Mouse (Mus musculus) right cerebral cortex, postnatal 4 days (tissue): Measurements from ENCODE around the gene Fam20c.

Experiments used
- DNase-seq: peaks from one replicate; pipeline ENCODE4 v3.0.0-alpha.2; 2022

The Fam20c gene

GRCm38 (mm10) chr5:138820717-138821332, 66.5 kb downstream of the Fam20c start:
- DNase-seq: no peak

GRCm38 (mm10) chr5:138825090-138825489, 70.8 kb downstream of the Fam20c start:
- no peak for DNase-seq

GRCm38 (mm10) chr5:138833406-138833805, 79.1 kb downstream of the Fam20c start:
- DNase-seq: no peak

- no peak for DNase-seq
These were observed 80.6 kb downstream of the Fam20c start for GRCm38 (mm10) chr5:138834910-138835309.

GRCm38 (mm10) chr5:138840981-138841380, 86.7 kb downstream of the Fam20c start:
- no peak for DNase-seq

GRCm38 (mm10) chr5:138843168-138843824, 89.0 kb downstream of the Fam20c start:
- no peak for DNase-seq

- peak; percentile 19 for DNase-seq
These were observed 92.2 kb downstream of the Fam20c start for GRCm38 (mm10) chr5:138846506-138846905.

- DNase-seq: peak; percentile 92
These were observed 93.8 kb downstream of the Fam20c start for GRCm38 (mm10) chr5:138848102-138848501.

- DNase-seq: peak; percentile 43
These were observed 95.6 kb downstream of the Fam20c start for GRCm38 (mm10) chr5:138849682-138850461.

GRCm38 (mm10) chr5:138850462-138850844, 96.1 kb downstream of the Fam20c start:
- no peak for DNase-seq

- DNase-seq: no peak
These were observed 97.0 kb downstream of the Fam20c start for GRCm38 (mm10) chr5:138851296-138851780.

- DNase-seq: no peak
These were observed 97.8 kb downstream of the Fam20c start for GRCm38 (mm10) chr5:138852151-138852550.

GRCm38 (mm10) chr5:138853349-138853748, 99.0 kb downstream of the Fam20c start:
- DNase-seq: no peak

- DNase-seq: peak; percentile 85
These were observed 102.8 kb downstream of the Fam20c start for GRCm38 (mm10) chr5:138857010-138857617.

GRCm38 (mm10) chr5:138857811-138858251, 103.5 kb downstream of the Fam20c start:
- DNase-seq: peak; percentile 24
